Mouse (Mus musculus) G1E (cell line): ENCODE data around the gene Gm9736. TPM values are rescaled to one million over a fixed set of nuclear protein-coding genes. Genes with fewer than 3 reads are reported as not detected.
"Not testable (repeated sequence)": the region's sequence is repeated elsewhere in the genome, so short reads cannot be mapped to it uniquely, and the experiment has no call there.

ENCODE experiments used
- ATAC-seq: 2 replicates; pipeline ENCODE4 v1.8.0; 2016; ENCODE audit warnings: mild to moderate bottlenecking; ENCODE audit not compliant: insufficient number of reproducible peaks, poor library complexity, low FRiP score, severe bottlenecking; ENCODE audit errors: extremely low read depth
- DNase-seq: peaks from one replicate; pipeline ENCODE4 v3.0.0; 2012; ENCODE audit warnings: low spot score
- H3K27me3 ChIP-seq: 2 replicates; pipeline ENCODE4 v1.6.1; 2012; ENCODE audit warnings: mild to moderate bottlenecking, low read length, inconsistent platforms; ENCODE audit not compliant: insufficient read depth
- H3K36me3 ChIP-seq: replicated peaks from 2 replicates; pipeline ENCODE3; 2012; ENCODE audit warnings: mild to moderate bottlenecking, inconsistent platforms
- H3K4me1 ChIP-seq: 2 replicates; pipeline ENCODE4 v1.6.1; 2012; ENCODE audit warnings: low read depth, low read length, inconsistent platforms, mixed read lengths; ENCODE audit not compliant: insufficient read depth
- H3K4me3 ChIP-seq: 2 replicates; pipeline ENCODE4 v1.5.1; 2012; ENCODE audit warnings: low read depth, mild to moderate bottlenecking, inconsistent platforms, low read length, moderate library complexity, mixed read lengths
- H3K9me3 ChIP-seq: replicated peaks from 2 replicates; pipeline ENCODE4 v1.6.1; 2012; ENCODE audit warnings: inconsistent platforms
- CTCF ChIP-seq: IDR thresholded peaks from 2 replicates; pipeline ENCODE4 v1.5.1; 2012; ENCODE audit warnings: low read depth, low read length, inconsistent platforms, mixed read lengths
- GATA1 ChIP-seq: IDR thresholded peaks from 2 replicates; pipeline ENCODE4 v1.6.1; 2012; ENCODE audit warnings: borderline replicate concordance, low read length, inconsistent platforms, mixed read lengths
- GATA2 ChIP-seq: IDR thresholded peaks from 2 replicates; pipeline ENCODE4 v1.6.1; 2012; ENCODE audit warnings: low read depth, low read length, inconsistent platforms, borderline replicate concordance
- POLR2AphosphoS5 ChIP-seq: IDR thresholded peaks from 2 replicates; pipeline ENCODE4 v1.6.1; 2012; ENCODE audit warnings: low read depth, low read length, inconsistent platforms; ENCODE audit not compliant: insufficient replicate concordance
- TAL1 ChIP-seq: conservative IDR thresholded peaks from 2 replicates; pipeline ENCODE4 v1.6.1; 2012; ENCODE audit warnings: low read depth, low read length, inconsistent platforms, mixed read lengths
- polyA plus RNA-seq: library from polyadenylated mRNA; stranded (reverse); fragments of >175 nt; gene quantifications from 2 replicates; pipeline ENCODE4 v1.2.3, GENCODE M21; 2012
- total RNA-seq, 2 experiments: library from RNA; stranded (forward) in 1 of 2; stranded (reverse) in 1 of 2; fragments of 200-1000 nt in 1 of 2; fragments of >200 nt in 1 of 2; fragmentation: Nextera tagmentation in 1 of 2; gene quantifications; 2 replicates each; pipeline ENCODE4 v1.2.3; 2014 to 2017

Gene Gm9736
- total and polyA plus RNA-seq, 3 experiments = 0.22 TPM; not detected in 2

DNA sequence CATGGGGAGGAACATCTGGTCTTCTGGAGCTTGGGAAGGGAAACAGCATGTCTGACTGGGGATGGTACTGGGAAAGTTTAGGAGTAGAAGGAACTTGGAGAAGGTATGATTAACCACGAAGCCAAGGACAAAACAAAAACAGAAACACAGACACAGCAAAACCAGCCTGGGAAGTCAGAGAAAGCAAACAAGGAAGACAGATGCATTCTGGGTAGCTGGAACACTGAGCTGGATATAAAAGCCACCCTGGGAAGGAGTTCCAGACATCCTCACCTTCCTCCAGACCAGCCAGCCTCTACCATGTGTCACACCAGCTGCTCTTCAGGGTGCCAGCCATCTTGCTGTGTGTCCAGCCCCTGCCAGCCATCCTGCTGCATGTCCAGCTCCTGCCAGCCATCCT lies 35.6 kb downstream of the Gm9736 start, which contains the start of gene Gm10142:
Gene Gm10142, plus strand, starts transcription at position 301 of the 400 bp plus-strand sequence.
- TF ChIP-seq GATA2 (no peak), TAL1 (no peak), CTCF (no peak), GATA1 (no peak), POLR2AphosphoS5 (no peak)
- H3K27me3 ChIP-seq = peaks cover 20% of the 10 kb centered on the region
- H3K4me3 ChIP-seq = no peak within 1 kb of the TSS
- no peak for DNase-seq
- no peaks in the 10 kb centered on the region for H3K36me3 ChIP-seq
- no peaks in the 10 kb centered on the region for H3K4me1 ChIP-seq
- peaks cover 1% of the 10 kb centered on the region for H3K9me3 ChIP-seq
- no peak for ATAC-seq

DNA sequence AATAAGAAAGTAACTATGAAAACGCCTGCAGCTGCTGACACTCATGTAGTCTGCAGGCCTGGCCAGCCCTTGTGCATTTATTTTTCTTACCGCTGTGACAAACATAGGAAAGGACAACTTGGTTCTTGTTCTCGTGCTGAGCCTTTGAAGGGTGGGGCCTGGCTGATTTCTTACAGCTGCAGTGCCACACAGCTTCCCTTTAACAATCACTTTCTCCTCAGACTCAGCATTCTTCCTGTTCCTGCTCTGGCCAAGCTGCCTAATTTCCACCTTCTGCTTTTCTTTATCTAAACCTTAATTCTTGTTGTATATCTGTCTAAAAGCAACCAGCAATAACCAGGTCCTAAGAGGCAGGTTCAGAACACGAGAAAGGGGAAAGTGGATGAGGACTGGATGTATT lies 37.4 kb downstream of the Gm9736 start:
- no peaks in the 10 kb centered on the region for H3K4me1 ChIP-seq
- H3K27me3 ChIP-seq = peaks cover 21% of the 10 kb centered on the region
- H3K4me3 ChIP-seq = no peak overlapping the region
- ATAC-seq = no peak
- no peak for DNase-seq
- no peak for TF ChIP-seq GATA1
- no peak for TF ChIP-seq CTCF
- H3K36me3 ChIP-seq = no peaks in the 10 kb centered on the region
- no peaks in the 10 kb centered on the region for H3K9me3 ChIP-seq

DNA sequence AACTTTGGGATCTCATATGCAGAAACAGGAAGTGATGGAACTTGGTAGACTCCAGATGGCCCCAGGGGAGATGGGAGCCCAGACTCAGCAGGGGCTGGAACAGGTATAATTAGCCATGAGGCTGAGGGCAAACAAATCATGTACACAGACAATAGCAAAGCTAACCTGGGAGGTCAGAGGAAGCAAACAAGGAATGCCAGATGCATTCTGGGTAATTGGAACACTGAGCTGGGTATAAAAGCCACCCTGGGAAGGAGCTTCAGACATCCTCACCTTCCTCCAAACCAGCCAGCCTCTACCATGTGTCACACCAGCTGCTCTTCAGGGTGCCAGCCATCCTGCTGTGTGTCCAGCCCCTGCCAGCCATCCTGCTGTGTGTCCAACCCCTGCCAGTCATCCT lies 40.0 kb downstream of the Gm9736 start, which contains the start of gene Gm10024:
Gene Gm10024, plus strand, starts transcription at position 301 of the 400 bp plus-strand sequence.
- not testable (repeated sequence) for ATAC-seq, H3K36me3 ChIP-seq, H3K4me1 ChIP-seq, H3K9me3 ChIP-seq, H3K4me3 ChIP-seq, DNase-seq
- H3K27me3 ChIP-seq = peaks cover 21% of the 10 kb centered on the region

DNA sequence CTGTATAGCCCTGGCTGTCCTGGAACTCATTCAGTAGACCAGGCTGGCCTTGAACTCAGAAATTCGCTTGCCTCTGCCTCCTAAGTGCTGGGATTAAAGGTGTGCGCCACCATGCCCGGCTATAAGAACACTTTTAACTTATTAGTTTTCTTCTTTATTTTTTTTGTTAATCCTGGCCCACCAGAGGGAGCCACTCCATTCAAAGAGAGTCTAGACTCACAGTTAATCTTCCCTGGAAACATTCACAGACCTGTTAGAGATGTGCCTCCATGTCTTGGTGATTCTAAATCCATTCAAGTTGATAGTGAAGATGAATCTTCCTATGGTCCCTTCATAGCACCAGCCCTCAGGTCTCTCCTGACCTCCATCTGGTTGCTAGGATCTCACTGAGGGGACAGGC lies 41.3 kb downstream of the Gm9736 start:
- no peak for TF ChIP-seq GATA2
- no peak for TF ChIP-seq TAL1
- TF ChIP-seq GATA1 = no peak
- no peak for TF ChIP-seq CTCF
- TF ChIP-seq POLR2AphosphoS5 = no peak
- no peak overlapping the region for H3K4me3 ChIP-seq
- ATAC-seq = no peak

DNA sequence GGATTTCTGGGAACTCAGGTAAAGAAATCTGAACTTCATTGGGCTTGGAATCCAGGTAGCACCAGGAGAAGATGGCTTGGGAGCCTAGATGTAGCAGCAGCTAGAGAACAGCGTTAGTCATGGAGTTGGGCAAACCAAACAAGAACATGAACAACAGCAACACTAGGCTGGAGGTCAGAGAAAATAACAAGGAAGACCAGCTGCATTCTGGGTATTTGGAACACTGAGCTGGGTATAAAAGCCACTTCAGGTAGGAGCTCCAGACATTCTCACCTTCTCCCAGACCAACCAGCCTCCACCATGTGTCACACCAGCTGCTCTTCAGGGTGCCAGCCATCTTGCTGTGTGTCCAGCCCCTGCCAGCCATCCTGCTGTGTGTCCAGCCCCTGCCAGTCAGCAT lies 44.8 kb downstream of the Gm9736 start, which contains the start of gene Gm10272:
Gene Gm10272, plus strand, starts transcription at position 301 of the 400 bp plus-strand sequence.
- DNase-seq (no peak), ATAC-seq (no peak)
- TF ChIP-seq GATA2 (no peak), POLR2AphosphoS5 (no peak), CTCF (no peak), GATA1 (no peak)
- Histone ChIP-seq H3K4me3 (no peak within 1 kb of the TSS), H3K36me3 (no peaks in the 10 kb centered on the region), H3K27me3 (peaks cover 9% of the 10 kb centered on the region), H3K9me3 (no peaks in the 10 kb centered on the region), H3K4me1 (no peaks in the 10 kb centered on the region)

More for the DNA sequence above, 41.3 kb downstream of the Gm9736 start:
- Histone ChIP-seq H3K27me3 (peaks cover 17% of the 10 kb centered on the region), H3K4me1 (no peaks in the 10 kb centered on the region), H3K9me3 (no peaks in the 10 kb centered on the region), H3K36me3 (no peaks in the 10 kb centered on the region)
- no peak for DNase-seq

Other genes with a start within 250 kb of the Gm9736 start
Only the 20 nearest of the 32 such genes appear.
- not detected in 2 replicates for gene Tspear, start 64.8 kb downstream of the Gm9736 start, total RNA-seq (2014; fragmentation: Nextera tagmentation)
- gene Tspear, start 64.8 kb downstream of the Gm9736 start, total RNA-seq (2017) = not detected in 2 replicates
- not detected in 2 replicates for gene Tspear, start 64.8 kb downstream of the Gm9736 start, polyA plus RNA-seq
- gene Gm19402, start 60.6 kb downstream of the Gm9736 start, total RNA-seq (2014; fragmentation: Nextera tagmentation) = not detected in 2 replicates
- gene Gm19402, start 60.6 kb downstream of the Gm9736 start, total RNA-seq (2017) = not detected in 2 replicates
- gene Gm19402, start 60.6 kb downstream of the Gm9736 start, polyA plus RNA-seq = not detected in 2 replicates
- not detected in 2 replicates for gene Gm9508, start 54.1 kb downstream of the Gm9736 start, total RNA-seq (2014; fragmentation: Nextera tagmentation)
- gene Gm9508, start 54.1 kb downstream of the Gm9736 start, total RNA-seq (2017) = not detected in 2 replicates
- gene Gm9508, start 54.1 kb downstream of the Gm9736 start, polyA plus RNA-seq = not detected in 2 replicates
- gene Gm10272, start 44.7 kb downstream of the Gm9736 start, total RNA-seq (2014; fragmentation: Nextera tagmentation) = not detected in 2 replicates
- not detected in 2 replicates for gene Gm10272, start 44.7 kb downstream of the Gm9736 start, total RNA-seq (2017)
- not detected in 2 replicates for gene Gm10272, start 44.7 kb downstream of the Gm9736 start, polyA plus RNA-seq
- gene Gm10024, start 39.9 kb downstream of the Gm9736 start, total RNA-seq (2014; fragmentation: Nextera tagmentation) = not detected in 2 replicates
- not detected in 2 replicates for gene Gm10024, start 39.9 kb downstream of the Gm9736 start, total RNA-seq (2017)
- not detected in 2 replicates for gene Gm10024, start 39.9 kb downstream of the Gm9736 start, polyA plus RNA-seq
- gene Gm10142, start 35.5 kb downstream of the Gm9736 start, total RNA-seq (2014; fragmentation: Nextera tagmentation) = not detected in 2 replicates
- not detected in 2 replicates for gene Gm10142, start 35.5 kb downstream of the Gm9736 start, total RNA-seq (2017)
- gene Gm10142, start 35.5 kb downstream of the Gm9736 start, polyA plus RNA-seq = not detected in 2 replicates
- not detected in 2 replicates for gene Krtap12-1, start 30.8 kb downstream of the Gm9736 start, total RNA-seq (2014; fragmentation: Nextera tagmentation)
- gene Krtap12-1, start 30.8 kb downstream of the Gm9736 start, total RNA-seq (2017) = not detected in 2 replicates
- gene Krtap12-1, start 30.8 kb downstream of the Gm9736 start, polyA plus RNA-seq = not detected in 2 replicates
- not detected in 2 replicates for gene Gm10100, start 24.9 kb downstream of the Gm9736 start, total RNA-seq (2014; fragmentation: Nextera tagmentation)
- gene Gm10100, start 24.9 kb downstream of the Gm9736 start, total RNA-seq (2017) = not detected in 2 replicates
- not detected in 2 replicates for gene Gm10100, start 24.9 kb downstream of the Gm9736 start, polyA plus RNA-seq
- not detected in 2 replicates for gene Gm18596, start 8.7 kb downstream of the Gm9736 start, total RNA-seq (2014; fragmentation: Nextera tagmentation)
- not detected in 2 replicates for gene Gm18596, start 8.7 kb downstream of the Gm9736 start, total RNA-seq (2017)
- gene Gm18596, start 8.7 kb downstream of the Gm9736 start, polyA plus RNA-seq = not detected in 2 replicates
- not detected in 2 replicates for gene Gm3233, start 8.3 kb upstream of the Gm9736 start, total RNA-seq (2014; fragmentation: Nextera tagmentation)
- 0.33 TPM in 1 of 2 replicates, not detected in the other for gene Gm3233, start 8.3 kb upstream of the Gm9736 start, total RNA-seq (2017)
- gene Gm3233, start 8.3 kb upstream of the Gm9736 start, polyA plus RNA-seq = not detected in 2 replicates
- gene Gm3238, start 20.0 kb upstream of the Gm9736 start, total RNA-seq (2014; fragmentation: Nextera tagmentation) = not detected in 2 replicates
- 0.22 TPM in 1 of 2 replicates, not detected in the other for gene Gm3238, start 20.0 kb upstream of the Gm9736 start, total RNA-seq (2017)
- not detected in 2 replicates for gene Gm3238, start 20.0 kb upstream of the Gm9736 start, polyA plus RNA-seq
- gene Gm7138, start 25.6 kb upstream of the Gm9736 start, total RNA-seq (2014; fragmentation: Nextera tagmentation) = not detected in 2 replicates
- 0.33 TPM in 1 of 2 replicates, not detected in the other for gene Gm7138, start 25.6 kb upstream of the Gm9736 start, total RNA-seq (2017)
- not detected in 2 replicates for gene Gm7138, start 25.6 kb upstream of the Gm9736 start, polyA plus RNA-seq
- not detected in 2 replicates for gene Gm3250, start 31.2 kb upstream of the Gm9736 start, total RNA-seq (2014; fragmentation: Nextera tagmentation)
- gene Gm3250, start 31.2 kb upstream of the Gm9736 start, total RNA-seq (2017) = not detected in 2 replicates
- not detected in 2 replicates for gene Gm3250, start 31.2 kb upstream of the Gm9736 start, polyA plus RNA-seq
- not detected in 2 replicates for gene Gm7137, start 36.8 kb upstream of the Gm9736 start, total RNA-seq (2014; fragmentation: Nextera tagmentation)
- gene Gm7137, start 36.8 kb upstream of the Gm9736 start, total RNA-seq (2017) = not detected in 2 replicates
- not detected in 2 replicates for gene Gm7137, start 36.8 kb upstream of the Gm9736 start, polyA plus RNA-seq
- not detected in 2 replicates for gene Gm9639, start 43.7 kb upstream of the Gm9736 start, total RNA-seq (2014; fragmentation: Nextera tagmentation)
- not detected in 2 replicates for gene Gm9639, start 43.7 kb upstream of the Gm9736 start, total RNA-seq (2017)
- gene Gm9639, start 43.7 kb upstream of the Gm9736 start, polyA plus RNA-seq = not detected in 2 replicates
- gene Gm19668, start 47.8 kb upstream of the Gm9736 start, total RNA-seq (2014; fragmentation: Nextera tagmentation) = not detected in 2 replicates
- gene Gm19668, start 47.8 kb upstream of the Gm9736 start, total RNA-seq (2017) = 0.16 TPM in 1 of 2 replicates, not detected in the other
- gene Gm19668, start 47.8 kb upstream of the Gm9736 start, polyA plus RNA-seq = not detected in 2 replicates
- gene Gm9507, start 60.5 kb upstream of the Gm9736 start, total RNA-seq (2014; fragmentation: Nextera tagmentation) = not detected in 2 replicates
- not detected in 2 replicates for gene Gm9507, start 60.5 kb upstream of the Gm9736 start, total RNA-seq (2017)
- not detected in 2 replicates for gene Gm9507, start 60.5 kb upstream of the Gm9736 start, polyA plus RNA-seq
- not detected in 2 replicates for gene Gm2696, start 63.3 kb upstream of the Gm9736 start, total RNA-seq (2014; fragmentation: Nextera tagmentation)
- not detected in 2 replicates for gene Gm2696, start 63.3 kb upstream of the Gm9736 start, total RNA-seq (2017)
- not detected in 2 replicates for gene Gm2696, start 63.3 kb upstream of the Gm9736 start, polyA plus RNA-seq
- not detected in 2 replicates for gene Krtap10-4, start 75.7 kb upstream of the Gm9736 start, total RNA-seq (2014; fragmentation: Nextera tagmentation)
- gene Krtap10-4, start 75.7 kb upstream of the Gm9736 start, total RNA-seq (2017) = not detected in 2 replicates
- not detected in 2 replicates for gene Krtap10-4, start 75.7 kb upstream of the Gm9736 start, polyA plus RNA-seq
- gene Krtap10-10, start 84.6 kb upstream of the Gm9736 start, total RNA-seq (2014; fragmentation: Nextera tagmentation) = not detected in 2 replicates
- 0.49 TPM in 1 of 2 replicates, not detected in the other for gene Krtap10-10, start 84.6 kb upstream of the Gm9736 start, total RNA-seq (2017)
- gene Krtap10-10, start 84.6 kb upstream of the Gm9736 start, polyA plus RNA-seq = not detected in 2 replicates